Mouse (Mus musculus): ENCODE measurements around the gene Topors. TPM values are rescaled to one million over a fixed set of nuclear protein-coding genes. Genes with fewer than 3 reads are reported as not detected.
A peak's percentile ranks its signal among the peaks of the same experiment; 100 is the strongest.
"Not testable (repeated sequence)": the region's sequence is repeated elsewhere in the genome, so short reads cannot be mapped to it uniquely, and the experiment has no call there.

The Topors gene
- total RNA-seq (2022): 10 to 100 TPM in 3 of 4 experiments, 1 to 10 TPM in 1; 9.4 to 11.5 (median 10.1) TPM

DNA sequence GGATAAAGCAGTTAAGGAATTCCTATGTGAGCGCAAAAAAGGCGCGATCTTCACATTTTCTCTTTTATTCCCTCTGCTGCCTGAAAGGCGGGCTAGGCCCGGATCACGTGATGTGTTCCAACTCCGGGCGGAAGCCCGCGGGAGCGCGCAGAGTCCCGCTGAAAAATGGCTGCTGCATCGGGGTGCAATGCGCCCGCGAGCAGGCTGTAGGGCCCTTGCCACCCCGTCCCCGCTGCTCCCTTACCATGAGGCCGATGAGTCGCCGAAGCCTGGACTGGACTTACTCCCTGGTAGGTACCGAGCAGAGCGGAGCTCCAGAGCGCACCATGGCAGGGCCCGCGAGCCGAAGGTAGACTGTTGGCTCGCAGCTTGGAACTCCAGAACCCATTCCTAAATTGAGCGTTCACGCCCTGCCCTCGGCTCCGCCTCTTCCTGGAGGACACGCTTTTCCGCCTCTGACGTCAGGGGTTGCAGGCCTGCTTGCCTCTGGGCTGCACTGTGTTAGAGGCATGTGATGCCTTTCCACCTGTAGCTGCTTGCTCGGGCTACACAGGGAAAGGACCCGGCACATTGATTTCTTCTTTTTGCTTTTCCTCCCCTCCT is at the start of gene Topors, which contains the start of gene Smim27:
TSS of gene Topors (minus strand) at position 421 of the 603 bp plus-strand sequence.
TSS of gene Smim27 (plus strand) at position 150 of the 603 bp plus-strand sequence.
- DNase-seq (ENCODE audit: low spot score): peak; percentile 98

DNA sequence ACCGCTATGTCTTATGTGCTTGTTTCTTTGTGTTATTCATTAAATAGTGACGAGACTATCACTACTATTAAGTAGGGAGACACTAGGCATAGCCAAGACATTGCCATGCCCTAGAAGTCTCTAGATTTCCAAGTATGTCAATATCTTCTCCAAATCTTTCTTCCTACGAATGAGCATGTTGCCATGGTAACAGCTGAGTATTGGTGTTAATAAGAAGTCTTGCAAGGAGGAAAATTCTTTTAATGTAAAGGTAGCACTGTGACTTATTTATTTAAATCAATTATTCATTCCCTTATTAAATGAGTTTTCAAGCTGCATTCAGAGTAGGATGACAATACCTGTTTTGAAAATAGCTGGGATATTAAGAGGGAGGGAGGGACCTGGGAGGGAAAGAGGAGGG is 47.8 kb upstream of the Topors start:
- DNase-seq (ENCODE audit: low spot score): no peak

DNA sequence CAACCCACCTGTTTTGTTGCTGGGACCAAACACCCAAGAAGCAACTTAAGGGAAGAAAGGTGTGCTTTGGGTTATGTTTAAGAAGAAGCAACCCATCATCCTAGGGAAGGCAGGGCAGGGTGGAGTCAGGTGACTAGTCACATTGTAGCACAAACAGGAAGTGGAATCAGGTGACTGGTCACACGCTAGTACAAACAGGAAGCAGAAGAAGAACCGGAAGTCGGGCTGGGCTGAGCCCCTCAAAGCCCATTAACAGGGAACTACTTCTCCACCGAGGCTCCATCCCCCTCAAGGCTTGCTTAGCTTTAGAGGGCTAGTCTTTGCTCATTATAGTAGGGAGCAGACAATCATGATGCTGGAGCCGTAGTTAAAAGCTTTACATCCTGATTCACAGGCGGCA is 43.4 kb upstream of the Topors start:
- DNase-seq (ENCODE audit: low spot score): no peak

DNA sequence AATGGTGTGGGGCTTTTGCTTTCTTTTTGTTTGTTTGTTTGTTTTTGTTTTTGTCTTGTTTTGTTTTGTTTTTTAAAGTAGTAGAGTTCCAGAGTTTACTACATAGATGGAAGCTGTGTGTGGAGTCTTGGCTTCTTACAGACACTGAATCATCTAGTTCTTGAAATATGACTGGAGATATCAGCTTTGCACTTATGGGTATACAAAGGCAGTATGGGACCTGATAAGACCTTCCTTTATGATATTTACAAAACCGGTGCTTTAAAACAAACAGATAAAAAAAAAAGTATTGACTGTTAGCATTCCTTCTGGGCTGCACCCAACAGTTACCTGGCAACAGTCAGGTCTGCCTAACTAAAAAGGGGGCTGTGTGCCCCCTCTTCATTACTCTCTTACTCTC is 42.6 kb upstream of the Topors start:
- no peak for DNase-seq (ENCODE audit: low spot score)

GRCm38 (mm10) chr4:40310796-40311383 is 41.2 kb upstream of the Topors start:
- no peak for DNase-seq (ENCODE audit: low spot score)

- DNase-seq (ENCODE audit: low spot score): no peak
Observed at GRCm38 (mm10) chr4:40309682-40310081, 40.0 kb upstream of the Topors start.

- no peak for DNase-seq (ENCODE audit: low spot score)
Observed at GRCm38 (mm10) chr4:40302445-40303125, 32.9 kb upstream of the Topors start.

GRCm38 (mm10) chr4:40301076-40301789 is 31.6 kb upstream of the Topors start:
- peak; percentile 74 for DNase-seq (ENCODE audit: low spot score)

DNA sequence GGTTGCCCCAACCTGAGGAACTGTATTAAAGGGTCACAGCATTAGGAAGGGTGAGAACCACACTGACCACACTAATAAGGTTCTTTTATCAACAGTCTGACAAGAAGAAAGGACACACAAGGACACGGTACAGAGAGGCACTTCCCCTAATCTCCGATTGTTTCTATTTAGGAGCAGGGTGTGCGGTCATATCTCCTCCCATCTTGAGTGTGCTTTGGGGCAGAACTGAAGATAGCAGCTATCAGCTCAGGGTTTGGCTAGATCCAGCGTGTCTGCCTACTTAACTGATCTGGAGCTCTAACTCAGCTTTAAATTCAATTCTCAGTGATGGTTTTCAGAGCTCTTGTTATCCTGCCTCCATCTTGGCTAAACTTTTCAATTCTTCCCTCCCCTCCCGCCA is 29.5 kb upstream of the Topors start:
- no peak for DNase-seq (ENCODE audit: low spot score)

GRCm38 (mm10) chr4:40291511-40291910 is 21.9 kb upstream of the Topors start:
- not testable (repeated sequence) for DNase-seq (ENCODE audit: low spot score)

DNA sequence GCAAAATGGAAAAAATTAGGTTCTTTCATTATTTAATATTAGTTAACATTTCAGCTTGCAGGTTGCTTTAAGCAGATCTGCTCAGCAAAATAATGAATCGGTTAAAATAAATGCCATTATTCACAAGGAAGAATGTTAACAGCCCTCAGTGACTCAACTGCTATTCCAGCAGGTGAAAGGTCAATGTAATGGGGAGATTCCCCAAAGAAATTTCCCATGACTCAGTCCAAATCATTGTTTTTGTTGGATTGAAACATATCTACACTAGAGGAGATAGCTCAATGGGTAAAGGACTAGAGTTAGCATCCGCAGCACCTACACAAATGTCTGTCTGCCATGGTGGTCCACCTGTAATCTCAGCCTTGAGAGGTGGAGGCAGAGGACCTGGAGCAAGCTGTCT is 19.4 kb upstream of the Topors start:
- no peak for DNase-seq (ENCODE audit: low spot score)

DNA sequence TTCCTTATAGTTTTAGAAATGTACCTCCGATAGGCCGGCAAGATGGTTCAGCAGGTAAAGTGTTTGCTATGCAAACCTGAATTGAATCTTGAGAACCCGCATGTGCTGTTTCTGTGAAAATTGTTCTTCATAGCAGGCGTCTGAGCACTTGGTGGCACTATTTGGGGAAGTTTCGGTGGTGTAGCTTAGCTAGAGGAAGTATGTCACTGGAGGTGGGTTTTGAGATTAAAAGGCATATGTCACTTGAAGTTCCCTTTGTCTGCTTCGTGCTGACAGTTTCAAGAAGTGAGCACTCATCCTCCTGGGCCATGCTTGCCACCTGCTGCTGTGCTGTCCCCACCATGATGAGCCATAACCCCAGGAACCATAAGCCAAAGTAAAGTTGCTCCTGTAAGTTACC is 17.8 kb upstream of the Topors start:
- no peak for DNase-seq (ENCODE audit: low spot score)

- DNase-seq (ENCODE audit: low spot score): peak; percentile 64
Observed at GRCm38 (mm10) chr4:40285582-40285981, 15.9 kb upstream of the Topors start.

- DNase-seq (ENCODE audit: low spot score): peak; percentile 92
Observed at GRCm38 (mm10) chr4:40279276-40279900, 9.7 kb upstream of the Topors start, which contains the start of gene Ndufb6. Gene Ndufb6, minus strand, starts transcription at chr4:40279421.

DNA sequence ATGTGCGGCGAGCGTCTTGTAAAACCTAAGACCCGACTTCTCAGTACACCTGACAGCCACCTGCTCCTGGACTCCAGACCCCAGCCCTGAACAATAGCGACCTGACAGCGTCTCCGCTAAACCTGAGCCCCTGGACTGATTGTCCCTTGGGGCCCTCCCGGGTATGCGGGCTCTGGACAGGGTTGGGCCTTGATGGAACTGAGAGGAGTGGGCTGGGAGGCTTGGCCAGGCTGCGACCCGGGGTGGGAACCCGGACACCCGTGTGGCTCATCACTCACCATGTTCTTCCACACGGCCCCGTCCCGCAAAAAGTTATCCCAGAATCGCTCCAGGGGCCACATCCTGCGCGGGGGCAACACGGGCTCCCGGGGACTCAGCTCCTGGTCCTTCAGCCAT is 9.2 kb upstream of the Topors start:
- no peak for DNase-seq (ENCODE audit: low spot score)

DNA sequence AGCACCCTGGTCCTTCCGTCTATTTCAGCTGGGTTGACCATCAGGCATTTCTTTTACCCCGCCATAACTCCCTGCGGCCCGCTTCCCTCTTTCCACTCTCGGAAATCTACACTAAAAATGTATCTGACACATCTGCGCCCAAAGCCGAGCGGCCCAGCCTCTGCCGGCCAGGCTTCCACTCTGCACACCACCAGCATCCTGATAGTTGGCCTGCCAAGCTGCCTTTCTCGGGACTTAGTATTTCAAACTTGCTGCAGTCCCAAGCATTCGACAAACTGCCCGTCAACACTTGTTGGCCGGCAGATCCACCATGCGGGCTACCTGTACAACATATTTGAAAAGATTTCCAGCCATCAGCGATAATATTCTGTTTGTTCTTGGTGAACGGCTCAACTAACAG is 815 bp downstream of the Topors start:
- DNase-seq (ENCODE audit: low spot score): no peak

DNA sequence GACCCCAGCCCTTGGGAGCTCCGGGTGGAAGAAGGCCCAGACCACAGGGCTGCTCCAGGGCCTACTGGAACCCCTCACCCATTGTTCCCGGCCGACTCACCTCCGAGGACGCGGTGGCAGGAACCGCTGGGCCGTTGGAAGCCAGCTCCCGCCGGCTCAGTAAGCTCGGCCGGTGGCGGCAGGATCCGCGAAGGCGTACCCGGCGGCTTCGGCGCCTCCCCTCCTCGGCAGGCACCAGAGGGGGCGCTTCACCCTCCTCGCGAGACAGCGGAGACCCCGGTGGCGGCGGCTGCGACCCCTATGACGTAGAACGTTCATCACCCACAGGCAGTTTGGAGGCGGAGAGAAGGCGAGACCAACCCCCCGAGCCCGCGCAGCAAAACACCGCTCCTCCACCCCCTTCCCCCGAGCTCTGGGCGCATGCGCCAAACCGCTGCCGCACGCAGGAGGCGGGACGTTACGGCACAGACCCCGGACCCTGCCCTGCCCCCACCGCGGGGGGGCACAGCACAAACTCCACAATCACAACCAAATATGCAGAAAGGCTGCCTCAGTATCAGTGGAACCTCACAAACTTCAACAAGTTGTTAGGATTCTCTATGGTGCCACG is 1.3 kb downstream of the Topors start:
- peak; percentile 90 for DNase-seq (ENCODE audit: low spot score)

DNA sequence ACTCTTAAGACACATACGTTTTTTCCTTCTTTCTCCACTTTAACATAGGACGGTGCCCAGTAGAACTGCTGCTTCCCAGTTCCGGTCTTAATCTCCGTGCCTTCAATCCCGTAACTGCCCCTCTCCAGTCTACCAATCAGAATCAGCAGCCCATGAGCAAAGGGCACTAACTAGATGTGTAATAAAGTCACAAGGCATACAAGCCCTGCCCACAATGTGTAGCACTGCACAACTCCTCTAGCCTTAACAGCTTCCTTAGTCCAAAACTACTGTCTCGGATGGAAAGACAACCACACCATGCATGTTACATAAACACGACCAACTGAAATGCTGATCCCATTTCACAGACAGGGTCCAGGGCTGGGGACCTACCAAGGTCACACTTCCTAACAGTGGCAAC is 2.0 kb downstream of the Topors start:
- DNase-seq (ENCODE audit: low spot score): no peak

- no peak for DNase-seq (ENCODE audit: low spot score)
Observed at GRCm38 (mm10) chr4:40264321-40264720, 5.3 kb downstream of the Topors start.

GRCm38 (mm10) chr4:40254385-40255103 is 15.1 kb downstream of the Topors start:
- DNase-seq (ENCODE audit: low spot score): no peak

DNA sequence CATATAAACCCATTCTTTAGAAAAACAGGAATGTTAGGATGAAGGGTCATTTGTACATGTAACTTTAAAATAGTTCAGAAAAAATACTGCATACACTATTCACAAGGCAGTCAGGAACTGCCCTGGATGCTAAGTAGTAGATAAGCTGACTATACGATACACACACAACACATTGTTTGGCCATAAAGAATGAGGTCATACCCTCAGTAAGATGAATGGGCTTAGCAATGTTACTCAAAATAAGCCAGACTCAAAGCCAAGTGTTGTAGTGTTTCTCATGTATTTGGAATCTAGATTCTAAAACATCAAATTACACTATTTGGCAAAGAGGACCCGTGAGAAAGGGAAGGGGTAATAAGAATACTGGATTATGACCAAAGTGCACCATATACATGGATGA is 15.9 kb downstream of the Topors start:
- DNase-seq (ENCODE audit: low spot score): no peak

Measured in heart, adult 8-10 months (tissue).